Mouse (Mus musculus): ENCODE results near the gene Ctrb1.
A peak's percentile ranks its signal among the peaks of the same experiment; 100 is the strongest.

Ctrb1 gene

DNA sequence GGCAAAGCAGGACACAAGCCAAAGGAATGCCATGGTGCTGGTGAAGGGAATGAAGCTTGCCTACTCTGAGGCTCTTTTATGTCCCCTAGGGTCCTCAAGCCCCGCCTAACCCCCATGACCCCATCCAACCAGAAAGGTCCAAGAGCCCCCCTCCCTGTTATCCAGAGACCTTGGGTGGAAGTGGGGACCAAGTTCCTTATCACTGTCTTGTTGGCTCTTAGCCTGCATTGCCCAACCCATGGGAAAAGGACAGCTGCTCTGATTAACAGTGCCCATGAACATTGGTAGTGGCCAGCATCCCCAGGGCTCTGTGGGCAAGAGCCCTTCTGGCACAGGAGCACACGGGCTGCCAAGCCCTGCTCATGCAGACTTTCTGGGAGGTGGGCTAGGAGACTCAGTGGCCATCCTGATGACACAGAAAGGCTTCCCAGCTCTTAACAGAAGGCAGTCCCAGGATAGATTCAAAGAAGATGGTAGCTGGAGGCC, at the start of gene Ctrb1:
Ctrb1 (minus strand) TSS at position 51 of the 486 bp plus-strand sequence.
- no peak for TF ChIP-seq GATA4 (IDR thresholded peaks at IDR 0.05; ENCODE audit: insufficient replicate concordance, low read length)

DNA sequence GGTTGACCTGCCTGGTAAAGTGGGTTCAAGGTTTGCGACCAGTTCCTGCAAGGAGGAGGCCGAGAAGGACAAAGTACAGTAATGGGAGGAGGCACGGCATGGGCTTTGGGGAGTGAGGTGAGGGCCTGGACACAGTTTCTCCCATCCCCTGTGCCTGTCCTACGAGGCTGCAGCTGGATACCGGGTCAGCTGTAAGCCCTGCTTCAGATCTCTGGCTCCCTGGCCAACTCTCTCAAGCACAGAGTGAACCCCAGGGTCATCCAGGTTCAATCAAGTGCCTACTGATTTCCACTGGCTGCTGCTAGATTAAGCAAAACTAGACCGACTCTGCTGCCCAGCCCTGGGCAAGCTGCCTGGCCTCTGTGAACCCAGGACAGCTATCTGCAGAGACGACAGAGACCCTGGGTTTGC, 49.5 kb upstream of the Ctrb1 start:
- TF ChIP-seq GATA4 (IDR thresholded peaks at IDR 0.05; ENCODE audit: insufficient replicate concordance, low read length), result peak; percentile 25; the same call in 1 of the 2 replicates

DNA sequence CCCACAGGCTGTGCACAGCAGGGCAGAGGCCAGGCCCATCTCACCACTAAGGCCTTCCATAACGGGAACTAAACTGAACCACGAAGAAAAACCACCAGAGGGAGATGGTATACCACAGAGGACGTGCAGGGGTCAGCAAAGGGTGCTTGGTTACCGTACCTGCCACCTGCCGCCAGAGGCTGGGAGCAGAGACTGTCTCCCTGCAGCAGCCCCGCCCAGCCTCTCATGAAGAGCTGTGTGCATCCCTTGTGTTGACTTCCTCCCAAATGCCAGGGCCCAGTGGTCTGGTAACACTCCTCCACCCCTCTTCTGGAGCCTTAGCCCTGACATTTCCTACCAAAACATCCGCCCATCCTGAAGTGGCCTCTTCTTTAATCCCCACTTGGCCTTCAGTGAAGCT, 48.8 kb upstream of the Ctrb1 start:
- TF ChIP-seq GATA4 (IDR thresholded peaks at IDR 0.05; ENCODE audit: insufficient replicate concordance, low read length), result no peak

DNA sequence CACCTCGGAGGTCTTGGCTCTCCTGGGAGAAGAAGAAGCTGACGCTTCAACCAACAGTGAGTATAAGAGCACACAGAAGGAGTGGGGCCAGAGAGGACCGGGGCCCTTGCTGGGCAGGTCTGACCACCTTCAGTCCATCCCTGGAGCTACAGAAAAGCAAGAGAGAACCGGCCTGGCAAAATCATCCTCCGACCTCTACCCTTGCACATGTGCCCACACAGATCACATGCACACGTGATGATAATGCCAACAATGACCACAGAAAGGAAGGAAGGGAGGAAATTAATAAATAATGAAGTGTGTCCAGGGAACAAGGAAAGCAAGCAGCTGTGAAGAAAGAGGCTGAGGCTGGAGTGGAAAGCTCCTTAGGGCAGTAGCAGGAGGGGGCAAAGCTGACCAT, 48.1 kb upstream of the Ctrb1 start:
- TF ChIP-seq GATA4 (IDR thresholded peaks at IDR 0.05; ENCODE audit: insufficient replicate concordance, low read length), result no peak

DNA sequence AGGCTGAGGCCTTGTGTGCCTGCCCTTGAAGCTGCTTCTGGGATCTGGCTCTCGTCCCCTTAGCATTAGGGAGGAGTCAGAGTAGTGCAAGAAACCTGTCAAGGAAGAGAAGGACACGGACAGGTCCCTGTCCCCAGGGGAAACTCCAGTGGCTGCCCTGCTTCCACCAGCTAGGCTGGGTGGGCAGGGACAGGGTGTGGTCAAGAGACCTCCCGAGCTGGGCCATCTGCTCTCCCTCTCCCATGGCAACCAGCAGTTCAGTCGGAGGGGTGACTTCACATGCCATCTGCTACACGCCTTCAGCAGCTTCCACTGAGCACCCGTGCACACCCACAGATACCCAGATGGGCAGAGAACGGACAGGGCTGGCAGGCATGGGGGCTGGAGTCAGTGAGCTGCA, 45.5 kb upstream of the Ctrb1 start:
- TF ChIP-seq GATA4 (IDR thresholded peaks at IDR 0.05; ENCODE audit: insufficient replicate concordance, low read length), result no peak

DNA sequence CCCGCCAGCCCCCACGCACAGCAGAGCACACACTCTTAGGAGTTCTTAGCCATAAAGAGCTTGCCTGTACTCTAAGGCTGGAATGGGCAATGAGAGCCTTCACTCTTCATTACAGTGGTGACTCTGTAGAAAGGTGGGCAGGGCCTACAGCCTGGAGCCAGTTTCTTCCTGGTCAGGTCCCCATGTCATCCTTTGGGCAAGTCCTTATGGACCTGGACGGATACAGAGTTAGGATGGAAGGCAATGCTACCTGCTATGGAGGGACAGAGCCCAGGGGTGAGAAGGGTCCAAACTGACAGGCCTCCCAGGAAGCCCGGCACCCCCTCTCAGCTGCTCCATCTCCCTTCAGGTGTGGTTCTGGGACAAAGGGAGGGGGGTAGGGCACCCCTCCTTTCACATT, 45.0 kb upstream of the Ctrb1 start:
- TF ChIP-seq GATA4 (IDR thresholded peaks at IDR 0.05; ENCODE audit: insufficient replicate concordance, low read length), result no peak

DNA sequence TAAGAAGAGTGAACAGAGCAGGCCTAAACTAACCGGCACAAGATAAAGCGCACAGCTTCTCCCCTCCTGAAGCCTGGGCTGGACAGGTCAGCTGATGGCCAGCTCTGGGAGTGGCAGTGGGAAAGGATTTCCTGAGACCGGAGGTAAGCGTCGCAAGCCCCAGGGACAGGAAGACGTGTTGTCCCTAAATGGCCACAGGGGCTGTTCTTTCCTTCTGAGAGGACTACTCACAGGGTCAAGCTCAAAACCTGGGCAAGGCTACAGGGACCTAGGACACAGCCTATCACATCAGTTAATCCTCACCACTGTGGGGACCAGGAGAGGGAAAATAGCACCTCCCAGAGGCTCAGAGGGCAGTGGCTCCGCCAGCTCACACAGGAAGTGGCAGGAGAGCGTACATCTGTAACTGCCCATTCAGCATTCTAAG, 44.5 kb upstream of the Ctrb1 start:
- TF ChIP-seq GATA4 (IDR thresholded peaks at IDR 0.05; ENCODE audit: insufficient replicate concordance, low read length), result 0 out of 2 replicates have a peak, but pooled peaks have one; percentile 4

DNA sequence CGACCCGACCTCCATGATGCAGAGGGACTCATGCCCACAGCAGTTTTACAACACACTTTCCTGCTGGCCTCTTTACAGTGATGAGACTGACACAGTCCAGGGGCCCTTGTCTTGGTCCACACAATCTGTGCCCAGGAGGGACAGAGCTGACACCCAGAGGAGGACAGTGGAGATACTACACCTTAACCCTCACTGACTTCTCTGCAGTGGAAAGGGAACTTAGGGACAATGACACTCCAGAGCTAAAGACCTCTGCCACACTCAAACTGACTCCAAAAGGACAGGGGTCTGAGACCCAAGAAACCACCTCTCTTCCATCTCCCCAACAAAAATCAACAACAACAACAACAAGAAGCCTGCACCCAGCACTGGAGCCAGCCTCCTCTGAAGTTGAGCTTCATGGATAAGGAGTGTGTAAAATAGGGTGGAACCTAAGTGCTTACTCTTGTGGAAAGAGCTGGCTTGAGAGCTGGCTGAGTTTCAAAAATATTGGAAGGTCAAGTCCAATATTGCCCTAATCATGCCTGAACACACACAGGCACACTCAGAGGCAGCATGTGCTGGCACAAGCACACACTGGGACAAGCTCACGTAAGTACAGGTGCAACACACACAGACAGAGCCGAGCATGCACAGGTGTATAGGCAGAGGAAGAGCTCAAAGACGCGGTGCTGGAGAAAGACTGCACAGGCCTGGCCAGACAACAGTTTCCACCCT, 43.6 kb upstream of the Ctrb1 start:
- TF ChIP-seq GATA4 (IDR thresholded peaks at IDR 0.05; ENCODE audit: insufficient replicate concordance, low read length), result no peak

DNA sequence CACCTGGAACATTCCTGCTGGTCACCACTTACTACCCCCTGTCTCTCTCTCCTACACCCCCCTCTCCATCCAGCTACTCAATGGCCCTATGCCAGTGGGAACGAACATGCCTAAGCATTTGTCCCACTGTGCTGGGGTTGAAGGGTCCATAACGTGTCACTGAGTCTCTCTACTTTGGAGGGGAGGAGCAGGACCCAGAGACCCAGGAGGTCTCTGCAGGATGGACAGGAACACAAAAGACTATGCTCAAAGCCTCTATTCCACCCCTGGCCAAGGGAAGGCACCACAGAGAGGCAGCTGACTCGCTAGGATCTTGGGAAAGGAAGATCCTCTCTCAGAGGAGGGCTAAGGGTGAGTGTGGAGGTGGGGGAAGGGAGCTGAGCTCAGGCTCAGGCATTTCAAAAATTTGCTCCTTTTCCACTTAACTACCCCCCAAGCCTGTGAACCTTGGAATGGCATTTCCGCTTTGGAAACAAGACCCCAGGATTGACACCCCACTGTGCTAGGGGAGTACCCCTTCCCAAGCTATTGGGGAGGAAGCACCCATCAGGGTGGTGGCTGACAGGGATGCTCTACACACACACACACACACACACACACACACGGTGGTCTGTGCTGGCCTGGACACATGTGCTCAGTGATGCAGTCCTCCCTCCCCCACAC, 42.9 kb upstream of the Ctrb1 start:
- TF ChIP-seq GATA4 (IDR thresholded peaks at IDR 0.05; ENCODE audit: insufficient replicate concordance, low read length), result no peak

DNA sequence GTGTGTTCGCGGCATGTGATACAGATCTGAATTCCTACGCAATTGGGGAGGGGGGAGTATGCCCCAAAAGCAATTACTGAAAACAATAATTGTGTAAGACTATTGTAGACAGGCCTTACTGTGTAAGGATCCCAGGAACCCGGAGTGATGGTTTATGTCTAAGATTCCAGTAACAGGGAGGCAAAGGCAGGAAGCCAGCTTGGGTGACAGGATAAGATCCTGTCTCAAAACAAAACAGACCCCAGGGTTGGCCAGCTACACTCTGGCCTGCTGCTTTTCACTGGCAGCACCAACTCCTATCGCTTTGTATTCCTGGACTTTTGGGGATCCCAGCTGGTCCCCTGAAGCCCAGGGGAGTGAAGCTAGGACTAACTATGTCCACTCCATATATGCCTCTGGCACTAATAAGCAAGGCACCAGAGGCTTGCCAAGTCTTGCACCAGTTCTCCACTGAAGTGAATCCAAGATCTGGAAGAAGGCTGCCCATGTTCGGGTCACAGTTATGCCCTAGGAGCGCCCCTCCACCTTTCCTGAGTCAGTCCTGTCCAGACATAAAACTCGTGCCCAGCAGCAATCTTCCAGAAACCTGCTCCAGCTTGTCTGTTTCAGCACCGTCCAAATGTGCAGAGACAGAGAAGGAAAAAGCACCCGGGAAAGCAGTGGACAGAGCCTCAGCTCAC, 41.7 kb upstream of the Ctrb1 start:
- TF ChIP-seq GATA4 (IDR thresholded peaks at IDR 0.05; ENCODE audit: insufficient replicate concordance, low read length), result no peak; the same call in 1 of the 2 replicates

DNA sequence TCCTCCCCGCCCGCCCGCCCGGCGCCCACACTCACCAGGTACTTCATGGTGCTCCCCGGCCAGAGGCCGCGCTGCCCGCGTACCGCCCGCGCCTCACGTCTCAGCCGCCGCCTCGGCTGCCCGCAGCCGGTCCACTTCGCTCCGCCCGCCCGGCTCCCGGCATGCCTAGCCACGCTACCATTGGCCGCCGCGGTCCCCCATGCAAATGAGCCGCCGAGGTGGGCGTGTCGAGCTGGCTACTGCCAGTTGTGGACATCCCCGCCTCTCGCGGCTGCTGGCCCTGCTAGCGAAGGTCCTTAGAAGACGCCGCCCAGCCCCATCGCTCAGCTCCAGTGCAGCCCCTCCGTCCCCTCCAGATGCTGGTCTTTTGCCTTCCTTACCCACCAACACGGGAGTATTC, 41.2 kb upstream of the Ctrb1 start:
- no peak for TF ChIP-seq GATA4 (IDR thresholded peaks at IDR 0.05; ENCODE audit: insufficient replicate concordance, low read length)

DNA sequence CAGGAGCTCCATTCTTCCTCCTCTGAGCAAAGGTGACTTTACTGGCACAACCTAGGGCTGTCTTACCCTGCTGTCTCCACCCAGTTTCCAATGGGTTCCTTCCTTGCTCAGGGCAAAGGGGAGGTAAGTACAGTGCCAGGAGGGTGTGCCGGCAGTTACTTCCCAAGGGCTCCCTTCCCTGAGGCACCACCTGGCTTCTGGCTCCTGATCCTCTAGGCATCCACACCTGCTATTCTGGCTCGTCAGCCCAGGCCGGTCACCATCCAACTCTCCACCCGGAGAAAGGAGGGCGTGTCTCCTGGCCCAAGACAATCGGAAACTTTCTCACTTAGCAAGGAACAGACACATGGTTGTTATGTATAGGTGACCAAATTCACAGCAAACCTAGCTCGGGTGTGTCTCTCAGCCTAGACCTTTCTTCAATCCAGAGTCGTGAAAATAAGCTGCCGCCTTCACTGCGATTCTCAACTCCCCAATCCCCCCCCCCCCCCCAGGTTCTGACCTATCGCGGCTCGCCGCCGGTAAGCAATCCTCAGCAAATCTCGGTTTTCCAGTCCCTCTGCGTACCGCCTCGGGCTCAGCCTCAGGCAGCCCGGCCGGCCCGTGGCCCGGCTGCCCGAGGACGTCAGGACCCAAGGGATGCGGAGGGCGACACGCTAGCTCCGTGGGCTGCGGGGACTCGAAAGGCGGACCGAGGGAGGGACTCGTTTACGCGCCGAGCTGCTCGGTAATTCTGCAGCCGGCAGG, 40.6 kb upstream of the Ctrb1 start:
- TF ChIP-seq GATA4 (IDR thresholded peaks at IDR 0.05; ENCODE audit: insufficient replicate concordance, low read length), result no peak

DNA sequence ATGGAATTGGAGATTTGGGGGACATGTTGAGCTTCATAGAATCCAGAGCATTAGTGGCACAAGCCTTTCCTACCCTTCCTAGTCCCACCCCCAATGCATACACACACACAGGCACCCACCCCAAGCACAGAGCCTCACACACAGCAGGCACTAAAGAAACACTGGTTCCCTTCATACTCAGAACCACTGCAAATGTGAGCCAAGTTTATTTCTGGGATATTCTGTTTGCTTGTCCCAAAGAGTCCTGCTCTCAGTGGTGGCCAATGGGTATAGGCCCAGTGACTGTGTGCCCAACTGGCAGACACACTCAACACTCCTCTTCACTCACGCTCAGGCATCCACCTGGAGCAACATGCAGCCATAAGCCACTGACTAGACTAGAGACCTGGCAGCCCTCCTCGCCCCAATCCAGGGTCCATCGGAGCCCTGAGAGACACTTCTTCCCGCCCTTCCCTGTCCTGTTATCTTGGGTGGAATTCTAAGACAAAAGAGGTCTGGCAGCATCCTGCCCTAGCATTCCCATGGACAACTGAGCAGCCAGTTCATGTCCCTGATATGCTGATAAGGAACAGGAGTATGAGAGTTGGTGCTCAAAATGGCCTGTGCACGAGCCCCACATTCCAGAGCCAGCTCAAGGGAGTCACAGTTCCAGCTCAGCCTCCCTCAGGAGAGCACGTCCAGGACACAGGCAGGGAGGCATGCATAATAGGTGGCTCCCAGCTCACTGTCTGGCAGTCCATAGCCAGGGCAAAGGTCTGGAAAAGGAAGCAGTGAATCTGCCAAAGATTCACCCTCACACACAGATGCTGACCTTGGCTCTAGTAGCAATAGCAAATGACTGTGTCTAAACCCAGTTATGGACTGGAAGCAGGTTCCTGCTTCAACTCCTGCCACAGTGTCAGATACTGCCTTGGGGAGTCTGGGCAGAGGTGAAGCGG, 38.7 kb upstream of the Ctrb1 start:
- TF ChIP-seq GATA4 (IDR thresholded peaks at IDR 0.05; ENCODE audit: insufficient replicate concordance, low read length), result peak; percentile 96; the same call in 1 of the 2 replicates

DNA sequence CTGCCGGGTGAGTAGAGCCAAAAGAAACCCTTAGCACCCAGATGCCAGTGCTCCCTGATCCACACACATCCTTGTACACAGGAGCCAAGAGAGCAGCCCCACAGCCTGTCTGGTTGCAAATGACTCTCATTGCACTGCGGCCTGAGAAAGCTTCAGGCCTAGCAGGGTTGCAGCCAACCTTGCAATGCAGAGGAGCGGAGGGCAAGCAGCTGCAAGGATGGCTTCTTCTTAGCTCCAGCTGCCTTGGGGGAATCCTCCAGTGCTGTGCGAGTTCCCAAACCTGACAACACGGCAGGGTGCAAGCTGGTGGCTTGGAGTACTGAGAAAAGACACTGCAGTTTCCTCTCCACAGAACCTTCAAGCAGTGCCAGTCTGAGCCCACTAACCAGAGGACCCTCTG, 37.7 kb upstream of the Ctrb1 start:
- TF ChIP-seq GATA4 (IDR thresholded peaks at IDR 0.05; ENCODE audit: insufficient replicate concordance, low read length), result no peak

Data from liver, adult (tissue).